Mouse (Mus musculus): ENCODE results near the gene Vps53.
A peak's percentile ranks its signal among the peaks of the same experiment; 100 is the strongest.

Gene Vps53

DNA sequence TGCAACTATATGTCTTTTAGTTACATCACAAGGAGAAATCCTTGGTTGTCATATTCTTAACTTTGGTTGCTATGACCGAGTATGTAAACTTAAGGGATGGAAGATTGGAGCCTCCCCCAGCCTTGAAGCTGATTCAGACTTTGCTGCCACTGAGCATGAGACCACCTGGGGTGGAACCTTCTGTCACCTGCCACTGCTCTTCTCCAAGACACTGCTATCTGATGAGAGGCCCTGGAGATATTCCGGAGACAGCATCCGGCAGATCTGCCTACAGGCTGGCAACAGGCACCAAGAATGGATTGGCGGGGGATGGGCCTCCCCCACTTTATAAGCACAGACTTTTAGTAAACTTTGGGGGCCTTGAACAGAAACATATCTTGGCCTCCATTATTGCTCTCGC, 127.0 kb downstream of the Vps53 start:
- DNase-seq (ENCODE audit: low read depth) = no peak

DNA sequence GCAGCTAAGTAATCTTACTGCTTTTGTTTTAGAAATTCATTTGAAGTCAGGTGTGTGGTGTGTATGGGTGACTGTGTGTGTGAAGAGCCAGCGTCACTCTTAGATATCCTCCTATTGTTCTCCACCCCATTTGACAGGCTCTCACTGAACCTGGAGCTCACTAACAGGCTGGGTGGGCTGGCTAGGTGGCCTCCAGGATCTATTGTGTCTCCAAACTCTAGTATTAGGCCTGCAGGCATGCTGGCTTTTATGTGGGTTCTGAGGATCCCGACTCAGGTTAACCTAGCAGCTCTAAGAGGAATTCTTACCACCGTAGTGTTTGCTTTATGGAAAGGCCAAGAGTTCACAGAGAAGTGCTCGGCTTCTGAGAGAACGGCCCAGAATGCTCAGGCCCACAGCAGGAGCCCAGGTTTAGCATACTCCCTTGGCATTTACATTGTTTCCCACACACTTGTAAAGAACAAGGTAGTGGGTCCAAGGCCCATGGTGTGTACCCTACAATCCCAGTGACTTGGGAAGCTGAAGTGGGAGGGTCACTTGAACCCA, 128.4 kb downstream of the Vps53 start:
- DNase-seq (ENCODE audit: low read depth) = no peak

DNA sequence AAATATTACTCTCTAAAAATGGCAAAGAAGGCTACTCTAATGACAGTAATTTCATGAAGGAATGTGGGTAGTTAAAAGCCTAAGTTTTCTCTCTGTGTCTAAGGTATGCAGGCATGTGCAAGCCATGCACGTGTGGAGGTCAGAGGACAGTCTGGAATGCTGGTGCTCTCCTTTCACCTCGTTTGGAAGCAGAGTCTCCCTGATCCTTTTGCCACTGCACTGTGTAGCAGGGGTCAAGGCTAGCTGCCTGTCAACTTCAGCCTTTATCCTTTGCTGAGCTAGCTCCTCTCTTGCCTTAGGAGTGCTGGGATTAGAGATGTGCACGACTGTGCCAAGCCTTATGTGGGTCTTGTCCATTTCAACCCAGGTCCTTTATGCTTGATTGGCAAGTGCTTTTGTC, 128.9 kb downstream of the Vps53 start:
- no peak for DNase-seq (ENCODE audit: low read depth)

DNA sequence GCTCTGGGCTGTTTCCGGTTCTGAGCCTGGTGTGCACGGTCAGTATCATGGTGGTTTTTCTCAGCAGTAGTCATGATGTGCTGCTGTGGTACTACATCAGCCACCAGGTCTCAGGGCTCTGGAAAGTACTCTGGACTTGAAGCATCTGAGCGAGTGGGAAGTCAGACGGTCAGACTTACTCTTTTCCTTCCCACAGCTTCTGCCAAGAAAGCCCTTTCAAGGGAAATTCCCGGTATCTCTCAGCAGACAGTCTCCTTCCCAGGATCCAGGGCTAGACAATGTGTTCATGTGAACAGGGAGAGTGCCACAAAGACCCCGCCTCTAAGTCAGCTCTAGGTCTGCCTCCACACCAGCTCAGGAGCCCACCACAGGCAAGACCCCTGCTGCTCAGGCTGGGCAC, 134.1 kb downstream of the Vps53 start:
- no peak for DNase-seq (ENCODE audit: low read depth)

DNA sequence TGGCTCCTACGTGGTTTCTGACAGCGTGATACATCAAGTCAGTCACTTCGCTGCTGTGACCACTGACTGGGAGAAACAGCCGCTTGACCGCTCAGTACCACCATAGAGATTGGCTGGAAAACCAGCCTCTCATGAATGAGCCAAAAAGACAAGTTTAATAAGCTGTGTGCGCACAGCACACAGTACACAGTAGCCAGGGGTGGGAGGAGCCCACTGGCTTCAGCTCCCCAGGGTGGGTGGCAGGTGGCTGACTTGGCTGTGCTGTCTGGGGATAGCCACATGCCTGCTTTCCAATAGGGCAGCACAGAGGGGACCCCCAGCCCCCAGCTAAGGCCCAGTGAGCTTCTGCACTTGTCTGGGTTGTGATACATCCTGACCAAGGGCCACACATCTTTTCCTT, 135.0 kb downstream of the Vps53 start:
- no peak for DNase-seq (ENCODE audit: low read depth)

DNA sequence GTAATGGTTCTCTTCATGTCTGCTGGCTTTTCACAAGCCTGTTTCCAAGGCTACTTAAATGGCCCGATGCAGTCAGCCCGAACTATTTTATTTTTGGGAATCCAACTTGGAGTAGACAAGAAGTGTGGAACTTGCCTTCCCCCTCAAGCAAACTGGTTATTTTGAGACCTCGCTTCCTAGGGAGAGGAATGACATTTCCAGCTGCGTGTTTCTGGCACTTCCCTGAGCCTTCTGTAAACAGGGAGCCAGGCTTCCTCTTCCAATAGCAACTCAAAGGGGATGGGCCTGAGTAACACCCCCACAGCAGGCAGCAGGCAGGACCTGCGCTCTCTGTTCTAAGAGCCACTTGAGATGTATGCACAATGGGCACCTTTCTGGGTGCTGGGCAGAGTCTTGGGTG, 136.6 kb downstream of the Vps53 start:
- no peak for DNase-seq (ENCODE audit: low read depth)

DNA sequence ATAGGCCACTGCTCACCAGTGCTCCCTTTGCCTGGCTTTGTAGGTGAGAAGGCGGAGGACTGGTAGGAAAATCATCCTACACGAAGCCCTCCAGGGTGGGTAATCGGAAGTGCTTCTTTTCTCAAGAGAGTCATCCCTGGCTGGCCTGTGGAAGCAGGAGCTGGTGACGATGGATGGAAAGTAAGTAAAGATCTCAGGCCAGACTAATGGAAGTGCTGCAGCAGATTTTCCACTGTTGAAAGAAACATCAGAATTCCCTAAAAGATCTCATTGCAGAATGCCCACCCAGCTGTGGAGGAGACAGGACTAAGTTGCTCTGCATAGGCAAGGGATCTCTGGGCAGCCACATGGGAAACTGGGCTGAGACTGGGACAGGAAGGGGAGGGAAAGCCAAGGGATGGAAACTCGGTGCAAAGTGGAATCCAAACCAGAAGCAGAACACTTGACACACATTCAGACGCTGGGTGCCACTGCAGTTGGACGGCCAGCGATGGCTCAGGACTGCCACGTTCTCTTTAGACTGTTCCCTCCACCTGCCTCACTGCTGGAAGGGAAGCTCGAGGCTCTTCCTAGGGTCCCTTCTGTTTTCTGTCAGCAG, 137.3 kb downstream of the Vps53 start:
- no peak for DNase-seq (ENCODE audit: low read depth)

DNA sequence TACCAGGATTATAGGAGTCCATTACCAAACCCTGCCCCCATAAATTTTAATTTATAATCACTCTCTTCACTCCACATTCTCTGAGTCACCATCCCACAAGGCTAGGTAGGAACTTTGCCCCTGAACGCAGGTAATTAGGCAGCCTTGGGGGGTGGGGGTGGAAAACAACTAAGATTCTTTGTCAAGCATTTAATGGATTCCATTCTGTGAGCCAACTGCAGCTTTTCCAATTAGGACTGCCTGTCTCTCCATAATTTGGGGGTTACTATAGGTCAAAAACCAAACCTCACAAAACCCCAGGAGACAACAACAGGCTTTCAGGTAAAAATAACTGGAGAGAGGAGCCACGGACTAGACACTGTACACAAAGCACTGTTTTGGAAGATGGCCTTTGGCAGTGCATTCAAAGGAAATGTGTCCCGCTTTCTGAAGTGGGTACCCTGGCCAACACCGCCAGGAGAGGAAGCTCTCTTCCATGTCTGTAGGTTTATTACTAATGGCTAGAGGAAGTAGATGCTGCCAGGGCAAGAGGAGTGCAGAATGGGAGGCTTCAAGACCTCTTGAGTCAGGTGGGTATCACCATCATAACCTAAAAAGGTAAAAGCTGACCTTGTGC, 138.6 kb downstream of the Vps53 start:
- no peak for DNase-seq (ENCODE audit: low read depth)

DNA sequence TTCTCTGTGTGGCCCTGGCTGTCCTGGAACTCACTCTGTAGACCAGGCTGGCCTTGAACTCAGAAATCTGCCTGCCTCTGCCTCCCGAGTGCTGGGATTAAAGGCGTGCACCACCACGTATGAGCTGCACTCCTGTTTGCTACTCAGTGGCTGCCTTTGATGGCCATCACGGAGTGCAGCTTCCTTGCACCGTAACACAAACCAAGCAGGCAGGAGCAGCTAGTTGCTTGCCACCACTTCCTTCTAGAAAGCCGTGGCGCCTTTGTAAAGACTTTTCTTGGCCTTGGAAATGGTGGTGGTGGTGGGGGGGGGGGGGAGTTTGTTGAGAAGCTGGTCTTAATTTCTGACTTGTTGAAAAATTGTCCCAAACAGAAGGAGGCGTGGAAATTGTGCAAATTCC, 139.3 kb downstream of the Vps53 start:
- DNase-seq (ENCODE audit: low read depth) = peak; percentile 65

DNA sequence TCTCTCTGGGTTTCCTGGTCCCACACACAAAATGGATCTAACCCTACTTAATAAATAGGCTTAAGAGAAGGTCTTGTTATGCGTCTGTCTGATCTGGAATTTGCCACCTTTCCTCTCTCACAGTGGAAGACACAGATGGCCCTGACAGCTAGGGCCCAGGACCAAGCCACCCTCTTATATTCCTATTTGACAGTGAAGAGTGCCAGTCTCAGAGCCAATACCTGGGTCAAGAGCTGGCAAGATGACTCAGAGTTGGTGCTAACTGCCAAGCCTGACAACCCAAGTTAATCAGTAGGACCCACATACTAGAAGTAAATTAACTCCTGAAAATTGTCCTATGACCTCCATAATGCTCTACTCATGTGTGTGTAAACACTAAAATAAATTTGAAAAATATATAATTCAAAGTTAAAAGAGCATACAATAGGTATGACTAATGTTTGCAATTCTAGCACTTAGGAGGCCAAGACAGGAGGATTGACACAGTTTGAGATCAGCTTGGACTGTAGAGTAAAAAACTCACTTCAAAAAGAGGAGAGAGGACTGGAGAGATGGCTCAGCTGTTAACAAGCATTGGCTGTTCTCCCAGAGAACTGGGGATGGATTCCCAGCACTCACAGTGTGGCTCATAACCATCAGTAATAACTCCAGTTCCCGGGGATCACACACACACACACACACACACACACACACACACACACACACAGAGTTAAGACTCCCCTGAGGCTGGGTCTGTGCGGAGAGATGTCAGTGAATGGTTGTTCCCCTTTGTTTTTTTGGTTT, 140.0 kb downstream of the Vps53 start:
- no peak for DNase-seq (ENCODE audit: low read depth)

DNA sequence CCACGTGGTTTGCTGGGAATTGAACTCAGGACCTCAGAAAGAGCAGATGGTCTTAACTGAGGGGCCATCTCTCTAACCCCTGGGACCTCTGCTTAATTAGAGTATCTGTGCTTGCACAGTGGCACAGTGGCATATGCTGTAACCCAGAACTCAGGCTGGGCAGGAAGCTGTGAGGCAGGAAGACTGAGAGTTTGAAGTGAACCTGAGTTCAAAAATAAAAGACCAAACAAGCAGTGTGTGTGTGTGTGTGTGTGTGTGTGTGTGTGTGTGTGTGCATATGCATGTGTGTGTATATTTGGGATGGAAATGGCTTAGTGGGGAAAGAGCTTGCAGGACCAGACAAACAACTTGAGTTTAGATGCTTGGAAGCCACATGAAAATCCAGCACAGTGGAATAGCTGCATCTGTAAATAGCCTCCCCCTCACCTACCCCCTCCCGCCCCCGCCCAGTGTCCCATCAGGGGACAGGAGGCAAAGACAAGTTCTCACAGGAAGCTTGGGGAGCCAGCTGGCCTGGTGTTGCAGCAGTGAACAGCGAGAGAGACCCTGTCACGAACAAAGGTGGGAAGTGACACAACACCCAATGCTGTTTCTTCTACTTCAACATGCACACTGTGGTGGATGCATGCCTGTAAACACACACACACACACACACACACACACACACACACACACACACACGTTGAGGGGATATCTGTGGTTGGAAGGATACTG, 141.7 kb downstream of the Vps53 start:
- DNase-seq (ENCODE audit: low read depth) = peak; percentile 68

DNA sequence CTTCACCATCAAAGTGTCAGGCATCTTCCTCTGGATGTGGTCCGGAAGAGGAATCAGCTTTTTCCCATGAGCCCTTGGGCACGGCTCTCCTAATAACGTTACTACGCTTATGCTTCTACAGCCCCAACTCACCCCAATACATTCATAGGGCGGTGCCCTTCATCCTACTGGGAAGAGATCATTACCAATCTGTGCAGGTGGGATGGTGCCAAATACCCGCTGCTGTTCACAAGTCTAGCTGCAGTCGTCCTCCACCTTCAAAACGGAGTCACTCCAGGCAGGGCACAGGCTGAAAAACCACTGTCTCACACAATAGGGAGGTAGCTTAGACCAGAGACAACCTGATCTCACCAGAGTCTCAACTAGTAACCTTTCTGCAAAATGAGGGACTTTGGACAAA, 144.3 kb downstream of the Vps53 start:
- DNase-seq (ENCODE audit: low read depth) = no peak

DNA sequence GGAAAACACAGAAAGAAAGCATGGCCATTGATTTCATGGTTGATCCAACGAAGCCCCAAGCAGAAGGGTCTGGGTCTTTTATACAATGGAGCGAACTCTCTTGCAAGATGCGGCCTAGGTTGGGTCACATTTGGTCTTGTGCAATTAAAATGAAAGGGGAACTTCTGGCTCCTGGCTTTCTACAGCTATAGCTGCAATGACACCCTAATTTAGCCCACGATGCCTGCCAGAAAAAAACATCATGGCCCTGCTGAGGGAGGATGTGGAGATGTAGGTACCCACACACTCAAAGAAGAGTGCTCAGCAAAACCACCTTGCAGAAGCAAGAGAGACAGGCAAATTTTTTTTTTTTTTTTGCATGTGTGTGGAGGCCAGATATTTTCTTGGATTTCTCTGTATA, 145.6 kb downstream of the Vps53 start:
- DNase-seq (ENCODE audit: low read depth) = no peak

DNA sequence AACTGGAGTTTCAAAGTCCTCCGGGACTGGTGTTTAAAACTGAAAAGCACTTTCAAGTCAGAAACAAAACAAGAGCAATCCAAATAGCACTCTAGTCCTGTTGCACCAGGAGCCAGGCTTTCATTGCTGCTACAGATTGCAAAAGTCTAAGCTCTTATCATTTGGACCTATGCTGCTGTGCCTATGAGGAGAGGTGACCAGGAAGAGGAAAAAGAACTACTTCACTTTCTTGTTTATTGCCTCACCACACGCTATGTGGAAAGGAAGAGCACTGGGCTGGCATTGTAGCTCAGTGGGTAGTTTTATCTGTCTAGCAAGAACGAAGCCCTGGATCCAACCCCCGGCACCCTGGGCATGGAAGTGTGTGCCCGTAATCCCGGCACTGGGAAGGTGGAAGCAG, 146.1 kb downstream of the Vps53 start:
- no peak for DNase-seq (ENCODE audit: low read depth)

DNA sequence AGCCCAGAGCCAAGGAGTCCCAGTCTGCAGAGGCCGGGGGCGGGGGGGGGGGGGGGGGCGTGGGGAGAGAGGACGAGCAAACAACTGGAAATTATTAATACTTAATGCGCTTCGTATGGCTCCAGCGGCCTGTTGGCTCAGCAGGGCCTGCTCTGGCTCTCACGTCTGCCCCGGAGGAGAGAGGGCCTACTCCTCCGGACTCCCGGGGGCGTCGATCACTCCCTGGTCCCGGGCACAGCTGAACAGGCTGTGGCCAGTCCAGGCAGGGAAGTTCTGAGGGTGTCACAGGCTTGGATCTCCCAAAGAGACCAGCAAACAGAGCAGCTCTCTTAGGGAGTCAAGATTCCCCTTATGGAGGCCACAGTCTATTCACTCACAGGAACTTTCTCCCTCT, 151.4 kb downstream of the Vps53 start:
- peak; percentile 42 for DNase-seq (ENCODE audit: low read depth)

DNA sequence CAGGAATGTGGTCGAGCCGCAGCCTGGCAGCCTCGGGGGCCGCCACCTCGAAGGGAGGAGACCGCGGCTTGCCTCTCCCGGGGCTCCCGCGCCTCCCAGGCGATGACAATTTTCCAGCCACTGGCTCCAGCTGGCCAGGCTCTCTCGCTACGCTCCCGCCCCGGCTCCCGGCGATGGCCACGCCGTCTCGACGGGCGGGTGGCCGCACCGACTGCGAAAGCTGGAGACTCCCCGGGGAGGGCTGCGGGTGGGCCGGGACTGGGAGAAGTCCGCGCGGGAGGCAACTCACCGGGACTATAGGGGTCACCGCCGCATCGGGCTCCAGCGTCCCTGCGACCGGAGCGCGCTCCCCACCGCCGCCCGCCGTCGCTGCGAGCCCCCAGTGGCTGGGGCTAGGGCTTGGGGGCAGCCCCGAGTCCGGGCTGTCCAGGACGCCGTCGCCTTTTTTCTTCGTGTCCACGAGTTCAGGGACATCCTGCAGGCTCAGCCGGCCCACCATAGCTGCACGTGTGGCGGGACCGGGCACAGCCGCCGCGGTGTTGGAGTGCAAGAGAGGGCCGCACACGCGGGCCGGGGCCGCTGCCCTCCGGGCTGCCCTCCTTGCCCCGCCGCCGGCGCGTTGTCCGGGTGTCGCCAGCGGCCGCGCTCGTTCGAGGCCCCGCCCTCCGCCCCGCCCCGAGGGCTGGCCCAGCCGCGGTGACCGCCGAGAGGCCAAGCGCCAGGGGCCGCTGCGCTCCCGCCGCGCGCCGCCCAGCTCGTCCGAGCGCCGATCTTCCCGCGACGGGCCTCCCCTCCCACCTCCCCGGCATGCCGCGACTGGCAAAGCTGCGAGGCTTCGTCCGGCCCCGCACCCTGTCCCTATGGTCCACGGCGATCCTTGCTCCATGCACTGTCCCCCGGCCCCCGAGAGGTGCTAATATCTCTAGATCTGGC, 152.0 kb downstream of the Vps53 start, which contains the start of gene Rflnb:
Gene Rflnb, minus strand, starts transcription at position 644 of the 933 bp plus-strand sequence.
- peak; percentile 63 for DNase-seq (ENCODE audit: low read depth)

DNA sequence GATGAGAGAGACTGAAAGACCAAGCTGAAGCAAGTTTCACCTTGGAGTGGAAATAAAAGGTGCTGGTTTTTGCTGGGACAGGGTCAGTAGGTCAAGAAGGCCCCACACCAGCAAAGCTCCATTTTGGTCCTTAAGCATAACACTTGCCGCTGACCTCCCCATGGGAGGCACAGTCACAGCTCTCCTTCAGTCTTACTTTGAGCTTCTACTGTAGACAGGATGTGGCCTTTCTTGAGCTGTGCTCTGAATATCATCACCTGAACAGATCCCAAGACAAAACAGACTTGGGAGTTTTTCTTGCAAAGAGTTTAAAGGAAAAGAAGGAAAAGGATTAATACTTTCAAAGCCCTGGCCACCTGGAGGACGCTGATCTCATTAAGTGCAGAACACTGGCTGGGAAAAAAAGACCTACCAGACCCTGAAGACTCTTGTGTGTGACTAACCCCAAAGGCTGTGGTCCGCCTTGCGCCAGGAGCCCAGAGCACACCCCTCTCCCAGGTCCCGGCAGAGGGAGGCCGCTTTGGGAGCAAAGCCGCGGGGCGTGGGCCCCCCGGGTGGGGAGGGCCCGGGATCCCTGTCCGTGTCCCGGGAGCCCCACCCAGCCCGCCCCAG, 152.8 kb downstream of the Vps53 start:
- DNase-seq (ENCODE audit: low read depth) = peak; percentile 56

DNA sequence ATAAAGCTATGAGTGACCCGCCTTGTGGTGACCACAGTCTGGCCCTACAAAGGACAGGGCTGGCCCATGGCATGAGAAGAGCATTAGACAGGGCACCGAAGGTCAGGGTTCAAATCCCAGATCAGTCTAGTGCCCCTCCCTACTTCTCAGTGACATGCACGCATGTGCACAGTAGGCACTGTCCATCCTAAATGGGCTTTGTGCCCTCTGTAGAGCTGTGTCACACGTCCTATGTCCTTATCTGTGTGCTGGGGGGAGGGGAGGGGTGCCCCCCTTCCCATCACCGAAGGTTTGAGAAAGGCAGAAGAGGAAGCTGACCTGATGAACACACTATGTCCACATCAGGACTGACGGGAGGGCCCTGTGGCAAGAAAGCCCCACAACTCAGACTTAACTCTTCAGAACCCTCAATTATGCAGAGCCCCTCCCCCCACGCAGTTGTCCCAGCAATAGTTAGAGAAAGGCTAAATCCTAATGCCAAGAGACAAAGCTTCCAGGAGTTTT, 154.3 kb downstream of the Vps53 start:
- no peak for DNase-seq (ENCODE audit: low read depth)

DNA sequence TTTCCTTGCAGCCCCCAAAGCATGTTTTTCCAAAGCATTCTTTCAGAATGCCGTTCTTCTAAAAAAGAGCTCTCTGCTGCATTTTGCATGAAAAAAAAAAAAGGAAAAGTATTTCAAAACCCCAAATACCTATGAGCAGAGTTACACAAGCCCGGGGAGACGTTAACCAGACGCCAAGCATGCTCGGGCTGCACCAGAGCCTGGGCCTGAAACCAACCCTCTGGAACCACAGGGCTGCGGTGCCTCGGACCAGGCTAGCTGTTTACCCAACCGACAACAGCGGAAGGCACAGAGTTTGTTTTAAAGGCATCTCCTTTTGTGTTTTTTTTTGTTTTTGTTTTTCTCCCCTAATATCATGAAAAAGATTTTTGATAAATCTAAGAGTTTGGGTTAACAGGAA, 158.5 kb downstream of the Vps53 start:
- no peak for DNase-seq (ENCODE audit: low read depth)

DNA sequence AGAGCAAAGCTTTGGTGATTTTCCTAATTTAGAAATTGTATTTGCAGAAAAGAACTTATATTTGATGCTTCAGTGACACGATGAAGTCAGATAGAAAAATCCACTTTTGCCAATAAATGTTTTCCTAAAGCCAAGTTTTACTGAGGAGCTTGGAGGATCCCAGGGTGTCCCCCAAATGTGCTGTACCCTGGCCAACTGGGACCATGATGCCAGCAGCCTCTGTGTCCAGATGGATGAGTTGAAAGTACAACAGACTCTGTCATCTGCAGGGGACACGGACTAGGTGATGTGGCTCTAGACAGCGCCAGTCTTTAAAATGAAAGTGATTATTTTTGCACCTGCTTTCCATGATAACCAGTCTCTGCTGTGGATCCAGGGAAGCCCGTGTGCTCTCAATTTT, 159.6 kb downstream of the Vps53 start:
- no peak for DNase-seq (ENCODE audit: low read depth)

DNA sequence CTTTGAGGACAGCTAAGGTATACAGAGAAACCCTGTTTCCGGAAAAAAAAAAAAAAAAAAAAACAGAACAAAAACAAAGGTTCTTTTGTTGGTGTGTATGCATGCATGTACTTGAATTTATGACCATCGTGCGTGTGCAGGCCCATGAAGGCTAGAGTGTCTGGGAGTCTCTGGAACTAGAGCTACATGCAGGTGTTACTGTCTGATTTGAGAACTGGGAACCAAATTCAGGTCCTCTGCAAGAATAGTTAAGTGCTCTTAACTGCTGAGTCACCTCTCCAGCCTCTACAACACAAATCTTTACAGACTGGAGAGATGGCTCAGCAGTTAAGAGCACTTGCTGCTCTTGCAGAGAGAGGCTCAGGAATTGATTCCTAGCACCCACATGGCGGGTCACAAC, 163.6 kb downstream of the Vps53 start:
- no peak for DNase-seq (ENCODE audit: low read depth)

Measured in naive thymus-derived CD4-positive, alpha-beta T cell, adult 2 months (primary cell).